Mouse (Mus musculus): ENCODE data around the gene Mdm1.

DNA sequence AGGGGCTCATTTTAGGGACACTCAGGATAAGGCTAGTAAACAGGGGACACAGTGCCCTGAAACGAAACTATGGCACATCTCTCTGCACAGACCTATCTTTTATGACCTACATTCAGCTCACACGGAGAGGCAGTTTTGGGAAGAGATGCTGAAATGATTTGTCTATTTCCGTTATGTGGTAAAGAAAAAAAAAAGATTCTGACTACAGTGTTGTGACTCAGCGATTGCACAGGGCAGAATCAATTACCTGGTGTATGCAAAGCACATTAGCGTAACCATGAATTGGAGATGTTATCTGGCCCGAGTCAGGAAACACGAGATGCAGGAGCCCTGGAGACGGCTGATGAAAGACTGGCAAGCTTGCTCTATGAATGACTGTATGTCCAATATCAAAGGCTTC, 30.8 kb downstream of the Mdm1 start:
- TF ChIP-seq CTCF (conservative IDR thresholded peaks at IDR 0.05; ENCODE audit: insufficient read depth, insufficient read length, low read depth, low read length): no peak
- TF ChIP-seq POLR2A (IDR thresholded peaks at IDR 0.05; ENCODE audit: low read depth, low read length): no peak
